Mouse (Mus musculus) intestine, postnatal 0 days (tissue): ENCODE data around the gene B3galt4. TPM values are rescaled to one million over a fixed set of nuclear protein-coding genes. Genes with fewer than 3 reads are reported as not detected.
A peak's percentile ranks its signal among the peaks of the same experiment; 100 is the strongest.
"Not testable (repeated sequence)": the region's sequence is repeated elsewhere in the genome, so short reads cannot be mapped to it uniquely, and the experiment has no call there.

Source experiments
- ATAC-seq: fragments of 200-750 bp; cut with Nextera tagmentation; 2 replicates; pipeline ENCODE4 v1.8.0; 2017; ENCODE audit warnings: mild to moderate bottlenecking, moderate TSS enrichment, moderate library complexity
- H3K27ac ChIP-seq: fragments of 300-500 bp; sonication (generic); 2 replicates; pipeline ENCODE4 v1.5.1; 2014; ENCODE audit warnings: mild to moderate bottlenecking, low read depth, low read length, moderate library complexity
- H3K27me3 ChIP-seq: fragments of 300-500 bp; sonication (generic); replicated peaks from 2 replicates; pipeline ENCODE4 v1.6.1; 2014; ENCODE audit warnings: low read length, mixed read lengths; ENCODE audit not compliant: control insufficient read depth, insufficient read depth
- H3K36me3 ChIP-seq: fragments of 300-500 bp; sonication (generic); 2 replicates; pipeline ENCODE4 v1.6.1; 2014; ENCODE audit warnings: mild to moderate bottlenecking, moderate library complexity; ENCODE audit not compliant: control insufficient read depth, insufficient read depth
- H3K4me1 ChIP-seq: fragments of 300-500 bp; sonication (generic); replicated peaks from 2 replicates; pipeline ENCODE4 v1.6.1; 2014; ENCODE audit warnings: antibody characterized with exemption, low read length, mixed read lengths; ENCODE audit not compliant: control insufficient read depth, insufficient read depth
- H3K4me2 ChIP-seq: fragments of 300-500 bp; sonication (generic); replicated peaks from 2 replicates; pipeline ENCODE4 v1.6.1; 2014; ENCODE audit warnings: low read depth, mild to moderate bottlenecking, moderate library complexity
- H3K4me3 ChIP-seq: fragments of 300-500 bp; sonication (generic); 2 replicates; pipeline ENCODE4 v1.5.1; 2014; ENCODE audit warnings: low read depth, low read length
- H3K9ac ChIP-seq: fragments of 300-500 bp; sonication (generic); 2 replicates; pipeline ENCODE4 v1.6.1; 2014; ENCODE audit warnings: mild to moderate bottlenecking, low read depth, low read length
- H3K9me3 ChIP-seq: fragments of 300-500 bp; sonication (generic); 2 replicates; pipeline ENCODE4 v1.6.1; 2016; ENCODE audit warnings: mixed run types; ENCODE audit not compliant: control insufficient read depth
- CTCF ChIP-seq: sonication (generic); IDR thresholded peaks from 2 replicates; pipeline ENCODE4 v1.5.1; 2016; ENCODE audit warnings: low read depth, mild to moderate bottlenecking, control low read depth, antibody characterized with exemption, moderate library complexity
- WGBS: fragments of 180-500 bp; shearing (Covaris S2); extraction: QIAGEN DNeasy Blood & Tissue Kit; methylation state at CpG from one replicate; pipeline ENCODE4 v1.1.7; 2014; 5-methylcytosine and 5-hydroxymethylcytosine counted together
- polyA plus RNA-seq: library from polyadenylated mRNA; unstranded; fragments of >200 nt; fragmentation: Nextera tagmentation; extraction: Ambion mirVana; gene quantifications from 2 replicates; pipeline ENCODE4 v1.2.1, GENCODE M21; 2015

Gene B3galt4
- polyA plus RNA-seq, 1 experiment from 2014 or later = 15.0 TPM

DNA sequence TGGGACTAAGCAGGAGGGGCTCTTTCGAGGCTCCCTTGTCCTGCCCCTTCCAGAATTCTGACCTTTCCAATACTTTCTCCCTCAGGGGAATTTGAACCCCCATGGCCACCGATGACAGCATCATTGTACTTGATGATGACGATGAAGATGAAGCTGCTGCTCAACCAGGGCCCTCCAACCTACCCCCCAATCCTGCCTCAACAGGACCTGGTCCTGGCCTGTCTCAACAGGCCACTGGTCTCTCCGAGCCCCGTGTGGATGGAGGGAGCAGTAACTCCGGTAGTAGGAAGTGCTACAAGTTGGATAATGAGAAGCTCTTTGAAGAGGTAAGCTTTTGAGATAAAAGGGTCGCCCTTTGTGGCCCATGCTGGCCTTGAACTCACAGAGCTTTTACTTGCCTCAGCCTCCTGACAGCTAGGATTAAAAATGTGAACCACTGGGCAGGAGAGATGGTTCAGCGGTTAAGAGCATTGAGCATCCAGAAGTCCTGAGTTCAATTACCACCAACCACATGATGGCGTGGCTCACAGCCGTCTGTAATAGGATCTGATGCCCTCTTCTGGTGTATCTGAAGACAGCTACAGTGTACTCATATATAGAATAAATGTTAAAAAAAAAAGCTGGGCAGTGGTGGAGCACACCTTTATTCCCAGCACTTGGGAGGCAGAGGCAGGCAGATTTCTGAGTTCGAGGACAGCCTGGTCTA is 40.8 kb downstream of the B3galt4 start:
- Histone ChIP-seq H3K27me3 (no peaks in the 10 kb centered on the region), H3K27ac (peak overlapping the region; percentile 92), H3K9ac (peak overlapping the region; percentile 72; the same call in 1 of the 2 replicates), H3K4me1 (0 out of 2 replicates have a peak, but pooled peaks cover 4% of the 10 kb centered on the region), H3K4me3 (peak overlapping the region; percentile 60), H3K9me3 (no peaks in the 10 kb centered on the region), H3K4me2 (peak overlapping the region; percentile 90), H3K36me3 (peaks cover 42% of the 10 kb centered on the region)
- WGBS = 43% methylated on average over 11 of the region's 11 CpGs
- peak; percentile 54 for TF ChIP-seq CTCF
- ATAC-seq = no peak

DNA sequence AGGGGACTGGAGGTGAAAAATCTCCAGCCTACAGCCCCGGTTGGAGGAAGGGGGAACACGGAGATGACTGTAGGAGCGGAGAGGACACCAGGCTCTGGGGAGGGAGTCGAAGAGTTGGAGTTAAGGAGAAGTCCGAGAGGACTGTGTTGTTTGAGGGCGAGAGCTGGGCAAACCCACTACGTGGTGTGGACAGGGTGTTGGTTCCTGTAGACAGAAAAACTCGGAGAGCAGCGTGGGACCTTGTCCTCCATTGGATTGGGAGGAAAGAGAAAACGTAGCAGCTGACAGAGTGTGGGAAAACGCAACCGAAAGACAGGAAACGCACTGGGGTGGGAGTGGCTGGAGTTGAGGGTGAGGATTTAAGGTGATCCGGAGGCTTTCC is 41.4 kb downstream of the B3galt4 start:
- peak; percentile 4 for ATAC-seq
- no peak for TF ChIP-seq CTCF
- under 1% methylated on average over 14 of the region's 14 CpGs for WGBS

GRCm38 (mm10) chr17:33909077-33909868 is 42.0 kb downstream of the B3galt4 start, which contains the start of gene Daxx:
Gene Daxx (plus strand): TSS chr17:33909414.
- H3K36me3 ChIP-seq = peaks cover 33% of the 10 kb centered on the region
- WGBS = under 1% methylated on average over 68 of the region's 68 CpGs
- TF ChIP-seq CTCF = no peak

More for the DNA sequence above, 41.4 kb downstream of the B3galt4 start:
- 0 out of 2 replicates have a peak, but pooled peaks cover 4% of the 10 kb centered on the region for H3K4me1 ChIP-seq
- H3K4me3 ChIP-seq = peak overlapping the region; percentile 60
- no peaks in the 10 kb centered on the region for H3K27me3 ChIP-seq
- no peaks in the 10 kb centered on the region for H3K9me3 ChIP-seq
- H3K36me3 ChIP-seq = peaks cover 39% of the 10 kb centered on the region
- peak overlapping the region; percentile 92 for H3K27ac ChIP-seq
- H3K9ac ChIP-seq = peak overlapping the region; percentile 72
- peak overlapping the region; percentile 90 for H3K4me2 ChIP-seq

DNA sequence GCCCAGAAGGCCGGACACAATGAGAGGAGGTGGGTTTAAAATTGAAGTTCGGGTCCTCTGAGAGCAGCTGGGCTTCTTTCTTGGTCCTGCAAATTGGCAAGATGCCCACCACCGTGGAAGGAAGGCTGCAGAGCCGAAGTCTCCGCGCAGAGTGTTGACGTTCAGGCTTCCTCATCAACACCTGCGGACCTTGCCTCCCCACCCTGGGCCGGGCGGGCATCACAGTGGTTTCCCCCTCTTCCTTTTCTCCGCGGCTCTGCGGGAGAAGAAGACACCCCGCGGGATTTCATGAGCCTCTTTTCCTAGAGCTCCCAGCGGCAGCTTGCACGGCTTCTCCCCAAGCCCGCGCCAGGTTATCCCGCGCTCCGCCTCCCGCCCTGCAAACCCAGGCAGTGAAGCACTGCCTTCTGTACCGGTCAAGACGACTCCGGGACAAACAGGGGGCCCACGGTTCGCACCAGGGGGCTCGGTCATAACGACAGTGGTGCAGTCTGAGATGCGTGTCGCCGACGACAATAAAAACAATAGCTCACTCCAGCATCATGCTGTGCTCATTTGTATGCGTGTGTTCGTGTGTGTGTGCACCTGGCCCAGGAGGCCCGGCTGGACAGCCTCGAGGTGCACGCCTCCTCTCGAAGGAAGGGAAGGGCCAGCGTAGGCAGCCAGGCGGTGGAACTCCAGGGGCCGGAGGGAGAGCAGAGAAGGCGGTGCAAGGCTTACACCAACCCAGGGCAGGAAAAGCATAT is 42.8 kb downstream of the B3galt4 start:
- H3K4me2 ChIP-seq = peak overlapping the region; percentile 90
- no peaks in the 10 kb centered on the region for H3K27me3 ChIP-seq
- no peak for TF ChIP-seq CTCF
- peak overlapping the region; percentile 92 for H3K27ac ChIP-seq
- H3K9ac ChIP-seq = peak overlapping the region; percentile 49
- H3K4me1 ChIP-seq = 0 out of 2 replicates have a peak, but pooled peaks cover 4% of the 10 kb centered on the region
- WGBS = under 1% methylated on average over 44 of the region's 44 CpGs
- no peaks in the 10 kb centered on the region for H3K9me3 ChIP-seq
- peak overlapping the region; percentile 60 for H3K4me3 ChIP-seq
- ATAC-seq = peak; percentile 67
- H3K36me3 ChIP-seq = peaks cover 25% of the 10 kb centered on the region

More at GRCm38 (mm10) chr17:33909077-33909868, 42.0 kb downstream of the B3galt4 start, which contains the start of gene Daxx:
- peak within 1 kb of the TSS; percentile 72 for H3K9ac ChIP-seq
- no peaks in the 10 kb centered on the region for H3K9me3 ChIP-seq
- H3K27ac ChIP-seq = peak within 1 kb of the TSS; percentile 92
- H3K4me3 ChIP-seq = peak within 1 kb of the TSS; percentile 60
- ATAC-seq = peak; percentile 96
- H3K27me3 ChIP-seq = no peaks in the 10 kb centered on the region
- H3K4me2 ChIP-seq = peak within 1 kb of the TSS; percentile 90
- 0 out of 2 replicates have a peak, but pooled peaks cover 4% of the 10 kb centered on the region for H3K4me1 ChIP-seq

GRCm38 (mm10) chr17:33904835-33905234 is 46.5 kb downstream of the B3galt4 start, which contains the start of gene Platr17:
Gene Platr17 (plus strand): TSS chr17:33905135.
- not testable (repeated sequence) for H3K27ac ChIP-seq, H3K9ac ChIP-seq, H3K4me1 ChIP-seq, H3K36me3 ChIP-seq, H3K4me3 ChIP-seq, H3K9me3 ChIP-seq, H3K4me2 ChIP-seq, ATAC-seq, H3K27me3 ChIP-seq
- WGBS = 30% methylated on average over 3 of the region's 4 CpGs

- not testable (repeated sequence) for H3K4me1 ChIP-seq, H3K4me3 ChIP-seq, H3K9ac ChIP-seq, H3K27ac ChIP-seq, H3K4me2 ChIP-seq, H3K9me3 ChIP-seq, H3K36me3 ChIP-seq, ATAC-seq, H3K27me3 ChIP-seq
- 77% methylated on average over 6 of the region's 6 CpGs for WGBS
Observed at GRCm38 (mm10) chr17:33903911-33904651, 47.2 kb downstream of the B3galt4 start.
